8 mouse cellular contexts compared by ENCODE assay signal in genomic region chr13:98768329-98768728, GRCm38 (mm10). TPM values are rescaled to one million over a fixed set of nuclear protein-coding genes. Genes with fewer than 3 reads are reported as not detected.
DNase-seq lines count a peak whose midpoint lies in the region; ATAC-seq and TF ChIP-seq lines count a peak whose summit lies in the region.
"Had no signal": no experiment of that assay in that cellular context is flagged by ENCODE, and none has a peak within 500 bp of the region (broad histone marks: within the 10 kb centered on the region; RNA-seq: fewer than 3 reads in every experiment).

No protein-coding gene starts in this region.

- peak; percentile 62; the same call in 1 of the 2 replicates for ATAC-seq in erythroblast, adult 5-6 weeks (replicated peaks; ENCODE audit: low FRiP score, poor library complexity, severe bottlenecking)
- ATAC-seq in heart, embryonic 15.5 days (replicated peaks; ENCODE audit: insufficient number of reproducible peaks, insufficient read depth, low FRiP score, low read depth) = peak; percentile 74; the same call in 1 of the 2 replicates

- no peak overlapping the region; the same call in 1 of the 2 replicates for H3K4me2 ChIP-seq in heart, embryonic 15.5 days

- no peaks in the 10 kb centered on the region for H3K27me3 ChIP-seq in MEL (ENCODE audit: control insufficient read depth in 1 of 2, insufficient read depth in 2 of 2, low read length in 2 of 2)
- no peaks in the 10 kb centered on the region for H3K27me3 ChIP-seq in heart, embryonic 15.5 days

- peaks cover 0 to 9% of the 10 kb centered on the region in 2 experiments for H3K36me3 ChIP-seq in MEL (ENCODE audit: control insufficient read depth in 1 of 2, insufficient read depth in 2 of 2, low read length in 2 of 2)
- peaks cover under 1% of the 10 kb centered on the region; the same call in 1 of the 2 replicates for H3K36me3 ChIP-seq in heart, embryonic 15.5 days

- peak; percentile 60 for DNase-seq in MEL (ENCODE audit: low read depth, low spot score)
- peak; percentile 56 for DNase-seq in adrenal gland, adult 8-10 months
- peak; percentile 80 to 90 for DNase-seq in kidney, postnatal 25 days
- DNase-seq in mesoderm, embryonic 11.5 days (ENCODE audit: low read depth, low spot score) = peak; percentile 68
- DNase-seq in thymus, postnatal 36 days = no peak

- TF ChIP-seq POLR2A in MEL (IDR thresholded peaks at IDR 0.05; ENCODE audit: control insufficient read depth in 1 of 2, insufficient read depth in 1 of 2, low read depth in 1 of 2, low read length in 2 of 2, poor library complexity in 1 of 2) = no peak

- no peak for TF ChIP-seq EP300 in MEL (IDR thresholded peaks at IDR 0.05; ENCODE audit: low read depth in 1 of 2, low read length in 2 of 2)

- no peaks in the 10 kb centered on the region for H3K9me3 ChIP-seq in MEL (replicated peaks; ENCODE audit: insufficient read depth, low read length)
- no peaks in the 10 kb centered on the region for H3K9me3 ChIP-seq in heart, embryonic 15.5 days (replicated peaks)

- H3K4me3 ChIP-seq in MEL (ENCODE audit: control insufficient read depth in 1 of 2, insufficient read depth in 1 of 2, low read depth in 2 of 2, low read length in 2 of 2) = no peak overlapping the region
- no peak overlapping the region for H3K4me3 ChIP-seq in heart, embryonic 15.5 days

- H3K79me2 ChIP-seq in MEL (ENCODE audit: control insufficient read depth, insufficient read depth, low read length, poor library complexity) = no peaks in the 10 kb centered on the region

- 21% methylated on average over 4 of the region's 4 CpGs for WGBS in heart, embryonic 15.5 days

- H3K27ac ChIP-seq in MEL (ENCODE audit: control insufficient read depth, low read depth, low read length) = no peak overlapping the region
- peak overlapping the region; percentile 41; the same call in 1 of the 2 replicates for H3K27ac ChIP-seq in heart, embryonic 15.5 days
- H3K27ac ChIP-seq: liver, embryonic 14.5 days had no signal

- H3K4me1 ChIP-seq in MEL (ENCODE audit: control insufficient read depth in 1 of 2, insufficient read depth in 2 of 2, low read length in 2 of 2) = peaks cover 0 to 5% of the 10 kb centered on the region in 2 experiments; a peak in 2 of 4 replicates
- H3K4me1 ChIP-seq in heart, embryonic 15.5 days (replicated peaks) = peaks cover 4% of the 10 kb centered on the region; the same call in 1 of the 2 replicates

- TF ChIP-seq RAD21 in MEL (IDR thresholded peaks at IDR 0.05; ENCODE audit: low read depth, low read length) = no peak

- no peak for TF ChIP-seq CTCF in MEL (IDR thresholded peaks at IDR 0.05 in 2 of 3, conservative IDR thresholded peaks at IDR 0.05 in 1 of 3; ENCODE audit: control insufficient read depth in 1 of 3, insufficient read depth in 1 of 3, low read depth in 2 of 3, low read length in 3 of 3, poor library complexity in 1 of 3, severe bottlenecking in 1 of 3)

- no peak overlapping the region for H3K9ac ChIP-seq in MEL (ENCODE audit: control insufficient read depth, low read depth, low read length, poor library complexity, severe bottlenecking)
- H3K9ac ChIP-seq in heart, embryonic 15.5 days = no peak overlapping the region
- H3K9ac ChIP-seq: liver, embryonic 14.5 days had no signal

TF ChIP-seq in MEL, 35 proteins besides CTCF, POLR2A, EP300 and RAD21:
- peak; percentile 92 for TF ChIP-seq MXI1 (IDR thresholded peaks at IDR 0.05; ENCODE audit: low read depth, low read length)
- TF ChIP-seq ZMIZ1 (IDR thresholded peaks at IDR 0.05; ENCODE audit: low read depth, low read length) = no peak
- TF ChIP-seq MYC (IDR thresholded peaks at IDR 0.05; ENCODE audit: low read depth, low read length) = peak; percentile 94
- peak; percentile 19; the same call in 1 of the 2 replicates for TF ChIP-seq USF1 (IDR thresholded peaks at IDR 0.05; ENCODE audit: low read depth, low read length)
- no peak for TF ChIP-seq CHD2 (IDR thresholded peaks at IDR 0.05; ENCODE audit: low read length)
- peak; percentile 92 for TF ChIP-seq MAX (IDR thresholded peaks at IDR 0.05; ENCODE audit: low read length)
- TF ChIP-seq BHLHE40 (IDR thresholded peaks at IDR 0.05; ENCODE audit: borderline replicate concordance, low read depth, low read length) = peak; percentile 93
- peak; percentile 81 for TF ChIP-seq ETS1 (IDR thresholded peaks at IDR 0.05; ENCODE audit: low read depth, low read length)
- TF ChIP-seq SIN3A (IDR thresholded peaks at IDR 0.05; ENCODE audit: low read length) = peak; percentile 73
- no peak for TF ChIP-seq TCF12 (IDR thresholded peaks at IDR 0.05; ENCODE audit: low read depth, low read length)
- TF ChIP-seq NRF1 (IDR thresholded peaks at IDR 0.05; ENCODE audit: insufficient read depth, low read depth, low read length, poor library complexity, severe bottlenecking) = no peak

RNA-seq across cellular contexts. Expression of gene Fcho2, which starts 46.9 kb away (rescaled TPM):
- 2.2 and 2.4 TPM in 2 replicates for total RNA-seq in MEL (2012; rRNA removed)
- polyA plus RNA-seq in MEL (2012; ENCODE audit: insufficient read depth in 1 of 2, insufficient read length in 2 of 2, low read depth in 1 of 2, low replicate concordance in 2 of 2, missing spikeins in 1 of 2) = 1 to 10 TPM in 1 of 2 experiments, not detected in 1; 5.8 TPM
- 10 to 100 TPM; 42.2 to 78.3 (median 51.8) TPM for total RNA-seq in adrenal gland, adult 8-10 months (2022)
- total RNA-seq in erythroblast, adult 5-6 weeks (2015; ENCODE audit: low replicate concordance) = 476 and 552 TPM in 2 replicates
- 565 and 622 TPM in 2 replicates for total RNA-seq in erythroblast, adult 5-6 weeks (2017; ENCODE audit: low replicate concordance)
- 25.2 and 27.4 TPM in 2 replicates for polyA plus RNA-seq in heart, embryonic 15.5 days (2015; fragmentation: Nextera tagmentation; extraction: Ambion mirVana)

Comparison
In these comparisons a context has a peak if more than half of its experiments do, and no peak if none do; other contexts are left out.
1. DNase-seq: peak in MEL (single experiment), adrenal gland, adult 8-10 months (single experiment), kidney, postnatal 25 days (2 of 2) and mesoderm, embryonic 11.5 days (single experiment); none in thymus, postnatal 36 days (0 of 2).
2. RNA of gene Fcho2, which starts 46.9 kb away (total RNA-seq): 476 to 622 TPM in erythroblast, adult 5-6 weeks and 42.2 to 78.3 TPM in adrenal gland, adult 8-10 months; 2.2 to 2.4 TPM in MEL; every median in the first group is over 10 times any median in the second.